Mouse (Mus musculus) E14TG2a.4 (cell line): ENCODE measurements around the gene Slc6a9.

ENCODE experiments used
- CTCF ChIP-seq: conservative IDR thresholded peaks from 2 replicates; pipeline ENCODE4 v1.5.1; 2014; ENCODE audit warnings: low read length
- NANOG ChIP-seq: IDR thresholded peaks from 2 replicates; pipeline ENCODE4 v1.6.1; 2014; ENCODE audit warnings: borderline replicate concordance, low read length, mixed read lengths
- POU5F1 ChIP-seq: IDR thresholded peaks from 2 replicates; pipeline ENCODE4 v1.6.1; 2014; ENCODE audit warnings: low read length, borderline replicate concordance

DNA sequence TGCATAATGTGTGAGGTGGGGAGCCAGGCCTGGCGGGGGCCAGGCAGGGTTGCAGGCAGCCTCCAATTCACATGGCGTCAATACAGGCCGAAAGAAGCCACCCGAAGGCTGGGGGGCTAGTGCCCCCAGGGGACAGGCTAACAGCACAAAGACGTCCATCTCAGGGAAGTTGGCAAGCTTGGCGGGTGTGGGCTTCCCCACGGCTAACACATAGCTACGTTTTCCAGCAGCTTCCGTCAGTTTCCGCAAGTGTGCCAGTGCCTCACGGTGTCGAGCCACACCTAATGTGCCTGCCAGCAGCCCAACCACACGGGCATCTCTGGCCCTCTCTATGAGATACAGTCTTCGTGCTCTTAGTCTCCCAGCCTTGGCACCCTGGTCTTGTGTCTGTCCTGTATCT lies 55.7 kb downstream of the Slc6a9 start:
- TF ChIP-seq CTCF (no peak), NANOG (no peak), POU5F1 (no peak)
